Mouse (Mus musculus): ENCODE data around the gene Dbn1.

The Dbn1 gene

Small RNA genes lying within 50 kb of the gene (microRNA-seq; reads per million reads assigned to microRNA genes)
- gene Mir6943, result 0.69 to 1.7 reads per million in 2 experiments
- 3.2 to 3.7 reads per million in 2 experiments for gene Mir6944
- 0.46 to 1.2 reads per million in 2 experiments for gene Mir6945
